29 mouse cellular contexts compared by ENCODE assay signal in genomic region chr4:141708971-141709370, GRCm38 (mm10). TPM values are rescaled to one million over a fixed set of nuclear protein-coding genes. Genes with fewer than 3 reads are reported as not detected.
DNase-seq lines count a peak whose midpoint lies in the region; ATAC-seq and TF ChIP-seq lines count a peak whose summit lies in the region.
"Had no signal": no experiment of that assay in that cellular context is flagged by ENCODE, and none has a peak within 500 bp of the region (broad histone marks: within the 10 kb centered on the region; RNA-seq: fewer than 3 reads in every experiment).

No protein-coding gene starts in this region.

- TF ChIP-seq CTCF in lung, postnatal 0 days (IDR thresholded peaks at IDR 0.05): no peak

- no peak overlapping the region for H3K4me2 ChIP-seq in lung, postnatal 0 days (replicated peaks; ENCODE audit: low read depth, low read length)
- no peak overlapping the region for H3K4me2 ChIP-seq in kidney, embryonic 16.5 days (replicated peaks; ENCODE audit: low read depth, low read length)
- H3K4me2 ChIP-seq: forebrain, embryonic 13.5 days; heart, embryonic 13.5 days; hindbrain, embryonic 15.5 days had no signal

- H3K27me3 ChIP-seq in lung, postnatal 0 days (replicated peaks; ENCODE audit: insufficient read depth, low read length): no peaks in the 10 kb centered on the region
- H3K27me3 ChIP-seq in kidney, embryonic 16.5 days (ENCODE audit: insufficient read depth, low read length): no peaks in the 10 kb centered on the region
- H3K27me3 ChIP-seq: CH12.LX; forebrain, embryonic 13.5 days; heart, embryonic 13.5 days; hindbrain, embryonic 15.5 days had no signal

- H3K27ac ChIP-seq in lung, postnatal 0 days (ENCODE audit: low read length): no peak overlapping the region
- no peak overlapping the region for H3K27ac ChIP-seq in kidney, embryonic 16.5 days (ENCODE audit: low read length)
- H3K27ac ChIP-seq: forebrain, embryonic 10.5 days; forebrain, embryonic 13.5 days; heart, adult 2 months; heart, embryonic 10.5 days; heart, embryonic 13.5 days; hindbrain, embryonic 15.5 days had no signal

- 85% methylated on average over 2 of the region's 2 CpGs for WGBS in lung, postnatal 0 days
- 95% methylated on average over 2 of the region's 2 CpGs for WGBS in kidney, embryonic 16.5 days

- no peak for TF ChIP-seq EP300 in lung, postnatal 0 days (IDR thresholded peaks at IDR 0.05)

- peak; percentile 40 for DNase-seq in lung, postnatal 0 days (ENCODE audit: low spot score)
- DNase-seq in lung, postnatal 14 days: no peak
- peak; percentile 77 for DNase-seq in 3T3-L1 (ENCODE audit: low read depth, low spot score)
- peak; percentile 77 for DNase-seq in NIH3T3 (ENCODE audit: low read depth)
- DNase-seq in frontal cortex, postnatal 10 days (ENCODE audit: low spot score in 2 of 2): no peak
- DNase-seq: adrenal gland, postnatal 10 days; adrenal gland, postnatal 36 days; B cell, adult 2 months; cerebellum, adult 18-20 months; cerebellum, adult 9-10 months; cerebellum, postnatal 14 days; gastrocnemius, postnatal 10 days; gastrocnemius, postnatal 36 days; heart, adult 2 months; heart, postnatal 14 days; heart, postnatal 4 days had no signal

- H3K9ac ChIP-seq in lung, postnatal 0 days (replicated peaks; ENCODE audit: low read depth): no peak overlapping the region
- no peak overlapping the region for H3K9ac ChIP-seq in kidney, embryonic 16.5 days (replicated peaks; ENCODE audit: low read length)
- H3K9ac ChIP-seq: forebrain, embryonic 13.5 days; heart, embryonic 13.5 days; hindbrain, embryonic 15.5 days had no signal

- ATAC-seq in lung, postnatal 0 days: no peak
- ATAC-seq in kidney, embryonic 16.5 days (ENCODE audit: low FRiP score, low TSS enrichment): no peak
- ATAC-seq: activated CD4-positive, CD25-positive, alpha-beta regulatory T cell, adult 4 months; forebrain, embryonic 13.5 days; forebrain, embryonic 16.5 days had no signal

- H3K4me1 ChIP-seq in lung, postnatal 0 days (ENCODE audit: insufficient read depth, low read depth, low read length): no peaks in the 10 kb centered on the region
- peaks cover 7% of the 10 kb centered on the region; the same call in 1 of the 2 replicates for H3K4me1 ChIP-seq in kidney, embryonic 16.5 days (ENCODE audit: insufficient read depth, low read length)
- H3K4me1 ChIP-seq: forebrain, embryonic 10.5 days; forebrain, embryonic 13.5 days; heart, embryonic 10.5 days; hindbrain, embryonic 15.5 days had no signal

- peaks cover 53% of the 10 kb centered on the region for H3K36me3 ChIP-seq in lung, postnatal 0 days (ENCODE audit: insufficient read depth, low read length)
- H3K36me3 ChIP-seq in kidney, embryonic 16.5 days (ENCODE audit: insufficient read depth, low read length): peaks cover 85% of the 10 kb centered on the region

- no peak overlapping the region for H3K4me3 ChIP-seq in lung, postnatal 0 days (ENCODE audit: low read depth, low read length)
- H3K4me3 ChIP-seq in kidney, embryonic 16.5 days (ENCODE audit: low read length): no peak overlapping the region
- H3K4me3 ChIP-seq: forebrain, embryonic 10.5 days; forebrain, embryonic 13.5 days; heart, adult 2 months; heart, embryonic 10.5 days; heart, embryonic 13.5 days; hindbrain, embryonic 15.5 days had no signal

- no peaks in the 10 kb centered on the region for H3K9me3 ChIP-seq in lung, postnatal 0 days (ENCODE audit: low read length)
- H3K9me3 ChIP-seq in kidney, embryonic 16.5 days (ENCODE audit: low read length): no peaks in the 10 kb centered on the region
- H3K9me3 ChIP-seq: forebrain, embryonic 10.5 days; forebrain, embryonic 13.5 days; G1E; heart, embryonic 10.5 days; heart, embryonic 13.5 days; hindbrain, embryonic 15.5 days had no signal

RNA-seq across cellular contexts. Expression of gene Ddi2, which starts 14.2 kb away (rescaled TPM):
- polyA plus RNA-seq in lung, postnatal 0 days (2015; fragmentation: Nextera tagmentation; extraction: Ambion mirVana): 16.8 and 19.7 TPM in 2 replicates
- 19.1 and 20.9 TPM in 2 replicates for polyA plus RNA-seq in kidney, embryonic 16.5 days (2015; fragmentation: Nextera tagmentation; extraction: Ambion mirVana)

RNA-seq across cellular contexts. Expression of gene Rsc1a1, which starts 23.6 kb away (rescaled TPM):
- not detected in 2 replicates for polyA plus RNA-seq in lung, postnatal 0 days (2015; fragmentation: Nextera tagmentation; extraction: Ambion mirVana)
- polyA plus RNA-seq in kidney, embryonic 16.5 days (2015; fragmentation: Nextera tagmentation; extraction: Ambion mirVana): 0.62 TPM in 1 of 2 replicates, not detected in the other
- polyA plus RNA-seq: activated CD4-positive, CD25-positive, alpha-beta regulatory T cell, adult 4 months; heart, embryonic 16.5 days had no signal

RNA-seq across cellular contexts. Expression of gene Agmat, which starts 37.5 kb away (rescaled TPM):
- polyA plus RNA-seq in lung, postnatal 0 days (2015; fragmentation: Nextera tagmentation; extraction: Ambion mirVana): 0.25 and 0.27 TPM in 2 replicates
- polyA plus RNA-seq in kidney, embryonic 16.5 days (2015; fragmentation: Nextera tagmentation; extraction: Ambion mirVana): 1.7 and 2.0 TPM in 2 replicates
- polyA plus RNA-seq: activated CD4-positive, CD25-positive, alpha-beta regulatory T cell, adult 4 months; embryonic facial prominence, embryonic 11.5 days; forebrain, embryonic 10.5 days; forebrain, embryonic 13.5 days; forebrain, embryonic 16.5 days; G1E; hindbrain, embryonic 11.5 days had no signal

RNA-seq across cellular contexts. Expression of gene Plekhm2, which starts 44.3 kb away (rescaled TPM):
- 5.2 and 5.3 TPM in 2 replicates for polyA plus RNA-seq in lung, postnatal 0 days (2015; fragmentation: Nextera tagmentation; extraction: Ambion mirVana)
- polyA plus RNA-seq in kidney, embryonic 16.5 days (2015; fragmentation: Nextera tagmentation; extraction: Ambion mirVana): 6.4 TPM in 2 replicates

Comparison
In these comparisons a context has a peak if more than half of its experiments do, and no peak if none do; other contexts are left out.
1. DNase-seq: peak in lung, postnatal 0 days (single experiment), 3T3-L1 (single experiment) and NIH3T3 (single experiment); none in lung, postnatal 14 days (single experiment) and frontal cortex, postnatal 10 days (0 of 2).